Mouse (Mus musculus) forebrain, postnatal 0 days (tissue): ENCODE results near the gene Naxd. TPM values are rescaled to one million over a fixed set of nuclear protein-coding genes. Genes with fewer than 3 reads are reported as not detected.
A peak's percentile ranks its signal among the peaks of the same experiment; 100 is the strongest.

ENCODE experiments used
- ATAC-seq: fragments of 200-750 bp; cut with Nextera tagmentation; 2 replicates; pipeline ENCODE4 v1.8.0; 2017; ENCODE audit warnings: mild to moderate bottlenecking, moderate library complexity
- DNase-seq: peaks from one replicate; pipeline ENCODE4 v3.0.0-alpha.2; 2015
- H3K27ac ChIP-seq: fragments of 300-500 bp; sonication (generic); 2 replicates; pipeline ENCODE4 v1.5.1; 2014; ENCODE audit warnings: low read depth, mild to moderate bottlenecking, antibody characterized with exemption, low read length, moderate library complexity, mixed read lengths
- H3K27me3 ChIP-seq: fragments of 300-500 bp; sonication (generic); 2 replicates; pipeline ENCODE4 v1.6.1; 2014; ENCODE audit warnings: mild to moderate bottlenecking, low read length, mixed read lengths; ENCODE audit not compliant: insufficient read depth
- H3K36me3 ChIP-seq: fragments of 300-500 bp; sonication (generic); 2 replicates; pipeline ENCODE4 v1.6.1; 2014; ENCODE audit warnings: mild to moderate bottlenecking, moderate library complexity; ENCODE audit not compliant: insufficient read depth
- H3K4me1 ChIP-seq: fragments of 300-500 bp; sonication (generic); 2 replicates; pipeline ENCODE4 v1.6.1; 2014; ENCODE audit warnings: antibody characterized with exemption; ENCODE audit not compliant: insufficient read depth
- H3K4me2 ChIP-seq: fragments of 300-500 bp; sonication (generic); 2 replicates; pipeline ENCODE4 v1.6.1; 2014; ENCODE audit warnings: low read depth, mild to moderate bottlenecking, moderate library complexity
- H3K4me3 ChIP-seq: fragments of 300-500 bp; sonication (generic); 2 replicates; pipeline ENCODE4 v1.5.1; 2014; ENCODE audit warnings: low read depth, low read length, mixed read lengths
- H3K9ac ChIP-seq: fragments of 300-500 bp; sonication (generic); 2 replicates; pipeline ENCODE4 v1.6.1; 2014; ENCODE audit warnings: mild to moderate bottlenecking
- H3K9me3 ChIP-seq: fragments of 300-500 bp; sonication (generic); 2 replicates; pipeline ENCODE4 v1.6.1; 2016; ENCODE audit warnings: low read length
- CTCF ChIP-seq: sonication (generic); IDR thresholded peaks from 2 replicates; pipeline ENCODE4 v1.5.1; 2016; ENCODE audit warnings: antibody characterized with exemption, control low read depth, low read depth
- WGBS: fragments of 180-500 bp; shearing (Covaris S2); extraction: QIAGEN DNeasy Blood & Tissue Kit; methylation state at CpG from one replicate; pipeline ENCODE4 v1.1.7; 2014; 5-methylcytosine and 5-hydroxymethylcytosine counted together
- polyA plus RNA-seq: library from polyadenylated mRNA; unstranded; fragments of >200 nt; fragmentation: Nextera tagmentation; extraction: Ambion mirVana; gene quantifications from 2 replicates; pipeline ENCODE4 v1.2.1, GENCODE M21; 2015
- total RNA-seq: library from RNA; depleted of rRNA; stranded (reverse); fragments of >200 nt; gene quantifications from 2 replicates; pipeline ENCODE4 v1.2.3, GENCODE M21; 2014

Naxd gene
- total and polyA plus RNA-seq, 2 experiments from 2014 or later = 89.1 to 130 TPM

DNA sequence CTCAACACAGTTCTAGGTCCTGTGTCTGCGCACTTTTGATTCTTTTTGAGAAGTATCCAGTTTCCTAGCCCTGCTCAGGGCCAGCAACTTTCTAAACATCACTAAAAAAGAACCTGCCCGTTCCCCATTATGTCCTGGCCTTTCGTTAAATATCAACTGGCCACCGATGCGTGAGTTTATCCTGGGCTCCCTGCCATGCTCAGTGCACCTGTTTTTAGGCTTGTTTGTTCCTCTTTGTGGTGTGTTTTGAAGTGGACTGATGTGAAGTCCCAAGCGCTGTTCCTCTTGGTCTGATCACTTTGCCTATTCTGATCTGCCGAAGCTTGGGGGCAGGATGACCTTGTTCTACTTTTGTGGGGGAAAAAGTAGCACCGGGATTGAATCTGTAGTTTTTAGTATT lies 26.0 kb upstream of the Naxd start:
- no peak overlapping the region for H3K27ac ChIP-seq
- no peak overlapping the region for H3K4me3 ChIP-seq
- ATAC-seq (no peak), DNase-seq (no peak)
- H3K36me3 ChIP-seq = no peaks in the 10 kb centered on the region
- H3K4me1 ChIP-seq = no peaks in the 10 kb centered on the region
- no peaks in the 10 kb centered on the region for H3K9me3 ChIP-seq
- WGBS = 27% methylated on average over 8 of the region's 8 CpGs
- no peak overlapping the region for H3K4me2 ChIP-seq
- H3K27me3 ChIP-seq = peaks cover 15% of the 10 kb centered on the region
- no peak overlapping the region for H3K9ac ChIP-seq
- no peak for TF ChIP-seq CTCF

DNA sequence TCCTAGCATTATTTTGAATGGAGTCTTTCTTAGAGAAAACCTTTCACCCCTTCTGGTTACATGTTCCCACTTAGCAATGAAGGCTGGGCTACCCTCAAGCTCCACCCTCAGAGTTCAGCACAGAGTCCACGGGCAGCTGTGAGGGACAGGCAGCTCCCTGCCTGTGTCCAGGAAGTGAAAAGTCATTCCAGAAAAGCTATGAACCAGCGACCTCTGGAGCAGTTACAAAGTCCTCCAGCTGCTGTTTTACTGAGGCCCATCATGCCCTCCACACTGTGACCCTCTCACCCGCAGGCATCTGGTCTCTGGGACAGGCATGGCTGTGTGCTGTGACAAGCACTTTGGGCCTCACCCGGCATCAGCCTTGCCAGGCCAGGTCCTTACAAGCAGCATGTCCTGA lies 24.2 kb upstream of the Naxd start:
- H3K9ac ChIP-seq = no peak overlapping the region
- 44% methylated on average over 4 of the region's 4 CpGs for WGBS
- H3K9me3 ChIP-seq = no peaks in the 10 kb centered on the region
- no peak overlapping the region for H3K4me2 ChIP-seq
- TF ChIP-seq CTCF = no peak
- H3K27me3 ChIP-seq = peaks cover 31% of the 10 kb centered on the region
- H3K4me3 ChIP-seq = no peak overlapping the region
- DNase-seq (no peak), ATAC-seq (no peak)
- H3K4me1 ChIP-seq = peaks cover 7% of the 10 kb centered on the region
- H3K36me3 ChIP-seq = no peaks in the 10 kb centered on the region
- H3K27ac ChIP-seq = no peak overlapping the region

DNA sequence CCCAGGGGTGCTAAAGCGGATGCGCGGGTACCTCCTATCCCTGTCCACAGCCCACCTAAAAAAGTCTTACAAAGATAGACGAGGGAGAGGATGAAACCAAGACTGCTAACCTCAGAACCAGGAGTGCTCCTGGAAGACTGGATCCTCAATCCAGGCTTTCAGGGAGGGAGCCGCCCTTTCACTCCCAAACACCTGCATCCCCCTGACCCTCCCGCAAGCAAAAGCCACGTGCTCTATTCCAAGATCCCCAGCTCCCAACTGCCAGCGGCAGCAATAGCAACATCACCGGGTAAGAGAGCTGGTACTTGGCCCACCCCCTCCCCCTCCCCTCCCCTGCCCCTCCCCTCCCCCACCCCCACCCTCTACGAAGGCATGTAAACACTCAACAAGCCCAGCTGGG lies 21.9 kb upstream of the Naxd start:
- DNase-seq (no peak), ATAC-seq (no peak)
- H3K4me1 ChIP-seq = peaks cover 8% of the 10 kb centered on the region
- no peak overlapping the region for H3K27ac ChIP-seq
- H3K36me3 ChIP-seq = no peaks in the 10 kb centered on the region
- 13% methylated on average over 9 of the region's 10 CpGs for WGBS
- H3K27me3 ChIP-seq = peaks cover 48% of the 10 kb centered on the region
- H3K9ac ChIP-seq = no peak overlapping the region
- no peak overlapping the region for H3K4me3 ChIP-seq
- H3K9me3 ChIP-seq = no peaks in the 10 kb centered on the region
- H3K4me2 ChIP-seq = no peak overlapping the region
- no peak for TF ChIP-seq CTCF

GRCm38 (mm10) chr8:11475876-11476275 lies 21.4 kb upstream of the Naxd start:
- no peak overlapping the region for H3K9ac ChIP-seq
- no peak for TF ChIP-seq CTCF
- no peak for DNase-seq
- ATAC-seq = no peak
- H3K9me3 ChIP-seq = no peaks in the 10 kb centered on the region
- H3K4me1 ChIP-seq = peaks cover 8% of the 10 kb centered on the region
- no peak overlapping the region for H3K4me3 ChIP-seq
- H3K36me3 ChIP-seq = no peaks in the 10 kb centered on the region
- H3K4me2 ChIP-seq = no peak overlapping the region
- peaks cover 51% of the 10 kb centered on the region for H3K27me3 ChIP-seq
- H3K27ac ChIP-seq = no peak overlapping the region
- 29% methylated on average over 2 of the region's 2 CpGs for WGBS

DNA sequence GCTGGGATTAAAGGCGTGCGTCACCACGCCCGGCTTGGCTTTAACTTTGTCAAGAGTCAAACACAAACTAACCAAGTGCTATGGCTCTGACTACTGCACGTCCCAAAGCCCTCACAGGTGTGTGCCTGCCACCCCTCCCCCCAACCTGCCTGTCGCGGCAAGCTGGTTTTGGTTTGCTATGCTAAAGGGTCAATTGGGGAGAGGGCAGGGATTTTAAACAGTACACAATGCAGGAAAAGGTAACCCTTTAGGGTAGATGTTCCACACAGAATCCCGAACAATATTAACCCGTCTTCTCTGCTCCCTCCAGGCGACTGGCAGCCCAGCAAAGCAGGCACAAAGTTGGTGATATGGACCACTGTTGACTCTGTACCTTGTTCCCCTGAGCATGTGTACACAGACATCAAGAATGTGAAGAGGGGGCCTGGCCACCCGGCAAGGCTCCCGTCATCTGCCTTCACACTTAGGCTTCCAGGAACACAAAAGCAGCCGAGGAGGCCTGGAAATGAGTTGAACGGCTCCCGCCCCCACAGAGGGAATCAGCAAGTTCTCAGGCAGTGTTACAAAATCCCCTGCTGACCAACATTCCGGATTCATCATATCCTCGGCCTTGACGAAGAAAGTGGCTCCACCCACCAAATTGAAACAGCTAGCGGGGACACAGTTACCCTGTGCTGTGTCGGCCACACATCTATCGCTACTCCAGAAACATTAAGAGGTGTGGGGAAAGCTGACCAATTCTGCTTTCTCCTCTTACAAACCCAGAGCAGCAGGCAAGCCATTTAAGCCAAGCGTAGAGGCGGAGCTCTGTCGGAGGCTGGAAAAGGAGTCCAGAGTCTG lies 20.7 kb upstream of the Naxd start:
- no peak for ATAC-seq
- peaks cover 52% of the 10 kb centered on the region for H3K27me3 ChIP-seq

DNA sequence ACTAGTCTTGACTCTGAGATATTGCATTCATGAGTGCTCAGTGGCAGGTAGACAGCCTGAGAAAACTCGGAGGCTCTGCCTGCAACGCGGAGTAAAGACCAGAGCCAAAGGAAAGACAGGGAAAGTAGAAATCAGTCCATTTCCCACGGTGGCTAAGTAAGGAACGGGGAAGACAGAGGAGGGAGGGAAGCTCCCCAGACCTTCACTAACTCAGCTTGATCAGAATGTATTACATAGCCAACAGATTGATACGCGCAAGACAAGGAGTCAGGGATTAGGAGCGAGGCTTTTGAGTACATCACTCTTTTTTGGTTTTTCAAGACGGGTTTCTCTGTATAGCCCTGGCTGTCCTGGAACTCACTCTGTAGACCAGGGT lies 20.1 kb upstream of the Naxd start:
- no peak overlapping the region for H3K9ac ChIP-seq
- H3K27me3 ChIP-seq = peaks cover 52% of the 10 kb centered on the region
- peak overlapping the region; percentile 11; the same call in 1 of the 2 replicates for H3K4me3 ChIP-seq
- H3K9me3 ChIP-seq = no peaks in the 10 kb centered on the region
- 4% methylated on average over 9 of the region's 9 CpGs for WGBS
- peaks cover 8% of the 10 kb centered on the region for H3K4me1 ChIP-seq
- H3K27ac ChIP-seq = no peak overlapping the region
- ATAC-seq (no peak), DNase-seq (no peak)
- peak overlapping the region; percentile 97; the same call in 1 of the 2 replicates for H3K4me2 ChIP-seq
- no peak for TF ChIP-seq CTCF
- no peaks in the 10 kb centered on the region for H3K36me3 ChIP-seq

More for the DNA sequence above, 20.7 kb upstream of the Naxd start:
- WGBS = 12% methylated on average over 24 of the region's 24 CpGs
- Histone ChIP-seq H3K9ac (no peak overlapping the region), H3K36me3 (no peaks in the 10 kb centered on the region), H3K9me3 (no peaks in the 10 kb centered on the region), H3K4me1 (peaks cover 8% of the 10 kb centered on the region), H3K27ac (no peak overlapping the region), H3K4me3 (peak overlapping the region; percentile 11; the same call in 1 of the 2 replicates), H3K4me2 (peak overlapping the region; percentile 13; the same call in 1 of the 2 replicates)
- no peak for DNase-seq
- TF ChIP-seq CTCF = no peak

GRCm38 (mm10) chr8:11477811-11478761 lies 19.2 kb upstream of the Naxd start, which contains the start of gene Rab20:
Gene Rab20 (minus strand): TSS chr8:11478710.
- H3K27me3 ChIP-seq = peaks cover 52% of the 10 kb centered on the region

More at GRCm38 (mm10) chr8:11477811-11478761, 19.2 kb upstream of the Naxd start, which contains the start of gene Rab20:
- ATAC-seq = peak; percentile 78
- under 1% methylated on average over 68 of the region's 69 CpGs for WGBS
- no peaks in the 10 kb centered on the region for H3K9me3 ChIP-seq
- peaks cover 8% of the 10 kb centered on the region for H3K4me1 ChIP-seq
- H3K9ac ChIP-seq = peak within 1 kb of the TSS; percentile 50
- TF ChIP-seq CTCF = no peak
- no peak within 1 kb of the TSS for H3K27ac ChIP-seq
- H3K36me3 ChIP-seq = no peaks in the 10 kb centered on the region
- H3K4me2 ChIP-seq = peak within 1 kb of the TSS; percentile 97
- H3K4me3 ChIP-seq = peak within 1 kb of the TSS; percentile 42
- peak; percentile 47 for DNase-seq
